Mouse (Mus musculus): ENCODE data around the gene Arid1b.

The Arid1b gene

GRCm38 (mm10) chr17:5197083-5197482 lies 203.0 kb downstream of the Arid1b start:
- DNase-seq: no peak

GRCm38 (mm10) chr17:5197765-5198164 lies 203.6 kb downstream of the Arid1b start:
- no peak for DNase-seq

GRCm38 (mm10) chr17:5198252-5198651 lies 204.1 kb downstream of the Arid1b start:
- DNase-seq: peak in 1 of 2 experiments; percentile 38

GRCm38 (mm10) chr17:5198811-5199210 lies 204.7 kb downstream of the Arid1b start:
- DNase-seq: peak; percentile 61 to 71

- no peak for DNase-seq
These were observed 206.5 kb downstream of the Arid1b start for GRCm38 (mm10) chr17:5200638-5201037.

GRCm38 (mm10) chr17:5201859-5202598 lies 207.9 kb downstream of the Arid1b start:
- peak; percentile 62 to 69 for DNase-seq

GRCm38 (mm10) chr17:5202756-5203155 lies 208.6 kb downstream of the Arid1b start:
- no peak for DNase-seq

GRCm38 (mm10) chr17:5203346-5204102 lies 209.4 kb downstream of the Arid1b start:
- no peak for DNase-seq

GRCm38 (mm10) chr17:5204103-5204665 lies 210.1 kb downstream of the Arid1b start:
- peak; percentile 45 to 72 for DNase-seq

- DNase-seq: peak; percentile 75 to 81
These were observed 211.0 kb downstream of the Arid1b start for GRCm38 (mm10) chr17:5205163-5205581.

GRCm38 (mm10) chr17:5206731-5207130 lies 212.6 kb downstream of the Arid1b start:
- no peak for DNase-seq

- DNase-seq: no peak
These were observed 213.7 kb downstream of the Arid1b start for GRCm38 (mm10) chr17:5207881-5208280.

GRCm38 (mm10) chr17:5208362-5208761 lies 214.2 kb downstream of the Arid1b start:
- peak; percentile 59 to 64 for DNase-seq

GRCm38 (mm10) chr17:5209076-5209475 lies 214.9 kb downstream of the Arid1b start:
- DNase-seq: no peak

- DNase-seq: peak; percentile 44 to 45
These were observed 216.1 kb downstream of the Arid1b start for GRCm38 (mm10) chr17:5210101-5210727.

- DNase-seq: no peak
These were observed 216.8 kb downstream of the Arid1b start for GRCm38 (mm10) chr17:5210891-5211290.

GRCm38 (mm10) chr17:5212166-5212565 lies 218.0 kb downstream of the Arid1b start:
- peak; percentile 91 to 95 for DNase-seq

GRCm38 (mm10) chr17:5213441-5213840 lies 219.3 kb downstream of the Arid1b start:
- DNase-seq: peak; percentile 49 to 63

GRCm38 (mm10) chr17:5215352-5215751 lies 221.2 kb downstream of the Arid1b start:
- no peak for DNase-seq

GRCm38 (mm10) chr17:5216965-5217546 lies 222.9 kb downstream of the Arid1b start:
- DNase-seq: peak; percentile 62 to 71

- peak; percentile 70 to 83 for DNase-seq
These were observed 224.0 kb downstream of the Arid1b start for GRCm38 (mm10) chr17:5217852-5218845.

Measured in cerebellum, postnatal 10 days (tissue).